Mouse (Mus musculus) heart, adult 18-20 months (tissue): ENCODE measurements around the gene Fgfr1op. TPM values are rescaled to one million over a fixed set of nuclear protein-coding genes. Genes with fewer than 3 reads are reported as not detected.
"Not testable (repeated sequence)": the region's sequence is repeated elsewhere in the genome, so short reads cannot be mapped to it uniquely, and the experiment has no call there.

Experiments used
- DNase-seq, 2 experiments: peaks; one replicate each; pipeline ENCODE4 v3.0.0; 2021 to 2022; ENCODE audit warnings: mixed read lengths in 1 of 2
- long read RNA-seq, 2 experiments: library from polyadenylated mRNA; stranded (forward); transcript quantifications; one replicate each; pipeline ENCODE4 v2.0.0; 2021
- total RNA-seq, 2 experiments: library from RNA; stranded (reverse); gene quantifications; 2 replicates each; pipeline ENCODE4 v1.2.3; 2021

Fgfr1op gene
- total RNA-seq, result 10 to 100 TPM; 19.3 to 22.1 TPM
- long read RNA-seq, experiment 1, transcript Fgfr1op-201 (12 exons, 3,077 nt), result major isoform, 47 of 64 reads
- long read RNA-seq, experiment 1, transcript Fgfr1op-202 (13 exons, 3,505 nt), result minor isoform, 8 of 64 reads
- long read RNA-seq, experiment 1, partial matches to known transcripts, result 3 of 64 reads
- long read RNA-seq, experiment 1, other reads (novel, unspliced or antisense), result 6 of 64 reads
- long read RNA-seq, experiment 2, transcript Fgfr1op-201 (12 exons, 3,077 nt), result major isoform, 14 of 20 reads
- long read RNA-seq, experiment 2, partial matches to known transcripts, result 0 of 20 reads
- long read RNA-seq, experiment 2, other reads (novel, unspliced or antisense), result 2 of 20 reads

DNA sequence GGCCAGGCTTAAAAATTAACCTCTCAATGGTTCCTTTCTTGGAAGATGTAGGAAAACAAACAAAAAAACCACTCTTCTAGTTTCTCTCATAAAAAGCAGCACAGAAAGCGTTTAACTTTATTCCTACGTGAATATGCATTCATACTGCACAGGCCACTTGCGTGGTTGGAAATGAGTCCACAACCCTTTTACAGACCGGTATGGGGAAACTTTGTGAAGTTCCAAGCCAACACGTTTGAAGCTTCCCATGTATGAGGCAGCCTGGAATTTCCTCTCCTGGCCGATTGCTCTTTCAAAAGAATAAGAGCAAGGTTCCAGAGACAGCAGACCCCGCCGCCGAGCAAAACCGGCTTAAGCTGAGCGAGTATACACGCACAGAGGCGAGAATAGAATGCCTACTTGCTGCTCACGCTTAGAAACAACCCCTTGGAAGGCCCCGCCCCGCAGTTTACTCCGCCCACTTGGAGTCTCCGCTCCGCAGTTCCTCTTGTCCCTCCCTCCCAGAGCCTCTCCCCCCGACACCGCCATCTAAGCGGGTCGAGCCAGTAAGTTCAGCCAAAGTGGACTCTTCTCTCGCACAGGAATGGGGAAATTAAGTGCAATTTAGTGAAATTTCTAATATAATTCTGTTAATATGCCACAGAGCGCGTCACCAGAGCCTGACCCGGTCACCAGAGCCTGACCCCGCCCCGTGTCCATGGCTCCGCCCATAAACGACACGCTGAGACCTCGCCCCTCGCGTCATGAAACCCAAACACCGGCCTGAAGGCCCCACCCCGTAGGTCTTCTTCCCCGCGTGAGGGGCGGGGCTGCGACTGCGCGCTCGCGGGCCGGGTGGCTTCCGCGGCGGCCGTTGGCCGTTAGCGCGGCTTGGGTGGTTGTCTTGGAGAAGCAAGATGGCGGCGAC is at the start of gene Fgfr1op:
Gene Fgfr1op (plus strand): TSS at position 801 of the 907 bp plus-strand sequence.
- peak; percentile 72 to 91 for DNase-seq

DNA sequence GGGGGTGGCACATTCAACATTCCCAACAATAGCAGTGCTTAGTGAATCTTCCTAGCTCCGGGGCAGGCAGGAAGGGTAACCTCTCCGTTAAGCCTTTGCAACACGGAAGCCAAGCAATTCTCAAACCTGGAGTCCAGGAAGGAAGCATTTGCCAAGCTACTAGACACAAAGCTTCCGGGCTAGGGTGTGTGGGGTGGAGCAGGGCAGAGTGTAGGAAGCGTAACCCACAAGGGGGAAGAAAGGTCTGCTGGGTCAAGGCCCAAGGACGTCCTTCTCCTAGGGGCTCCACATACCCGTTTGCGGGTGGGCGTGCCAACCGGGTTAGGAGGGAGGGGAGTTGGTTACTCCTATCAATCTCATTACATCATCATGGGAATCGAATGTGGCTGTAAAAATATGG is 48.9 kb upstream of the Fgfr1op start:
- not testable (repeated sequence) for DNase-seq

DNA sequence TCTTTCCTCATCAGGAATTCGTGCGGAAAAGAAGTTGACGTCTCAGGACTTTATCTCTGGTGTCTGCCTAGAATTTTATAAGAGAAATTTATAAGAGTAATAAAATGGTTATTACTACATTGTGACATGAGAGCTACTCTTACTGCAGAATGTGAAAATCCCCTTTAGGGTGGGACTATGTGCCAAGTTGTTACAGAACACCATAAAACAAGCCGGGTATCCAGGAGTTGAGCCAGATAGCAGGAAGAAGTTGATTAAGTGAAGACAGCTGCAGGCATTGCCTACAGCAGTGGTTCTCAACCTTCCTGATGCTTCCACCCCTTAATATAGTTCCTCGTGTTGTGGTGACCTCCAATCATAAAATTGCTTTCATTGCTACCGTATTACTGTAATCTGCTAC is 48.4 kb upstream of the Fgfr1op start:
- DNase-seq, result not testable (repeated sequence)

DNA sequence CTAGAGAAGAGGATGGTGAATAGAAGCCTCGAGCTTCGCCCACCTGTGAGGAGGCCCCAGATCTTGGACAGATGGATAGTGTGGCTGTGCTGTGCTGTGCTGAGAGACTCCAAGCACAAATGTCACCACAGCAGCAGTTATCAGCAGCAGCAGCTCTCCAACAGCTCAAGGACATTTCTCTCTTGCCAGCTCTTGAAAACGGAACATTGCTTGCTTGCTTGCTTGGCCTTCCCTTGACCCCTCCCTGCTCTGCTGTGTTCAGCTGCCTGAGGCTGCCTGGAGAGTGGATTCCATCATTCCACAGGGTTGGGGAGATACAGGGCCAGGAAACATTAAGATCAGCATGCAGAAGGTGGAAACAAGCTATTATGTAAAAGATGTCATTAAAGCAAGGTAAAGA is 42.3 kb upstream of the Fgfr1op start:
- not testable (repeated sequence) for DNase-seq

DNA sequence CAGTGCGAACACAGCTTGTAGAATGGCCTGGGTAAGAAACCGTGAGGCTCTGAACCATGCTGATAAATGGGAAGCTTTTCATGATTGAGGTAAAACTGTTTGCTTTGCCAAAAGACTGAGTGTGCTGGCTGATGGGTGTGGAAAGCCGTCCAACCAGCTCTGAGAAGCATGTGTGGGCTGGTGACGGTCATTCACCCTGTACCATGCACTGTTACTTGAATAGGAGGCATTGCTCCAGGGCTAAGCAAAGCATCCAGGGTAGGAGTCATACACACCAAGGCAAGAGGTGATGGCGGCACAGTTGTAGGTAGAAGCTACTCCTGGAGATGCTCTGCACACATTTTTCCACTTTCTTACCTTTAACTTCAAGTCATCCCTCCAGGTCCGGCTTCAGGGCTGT is 40.7 kb upstream of the Fgfr1op start:
- DNase-seq, result not testable (repeated sequence)

DNA sequence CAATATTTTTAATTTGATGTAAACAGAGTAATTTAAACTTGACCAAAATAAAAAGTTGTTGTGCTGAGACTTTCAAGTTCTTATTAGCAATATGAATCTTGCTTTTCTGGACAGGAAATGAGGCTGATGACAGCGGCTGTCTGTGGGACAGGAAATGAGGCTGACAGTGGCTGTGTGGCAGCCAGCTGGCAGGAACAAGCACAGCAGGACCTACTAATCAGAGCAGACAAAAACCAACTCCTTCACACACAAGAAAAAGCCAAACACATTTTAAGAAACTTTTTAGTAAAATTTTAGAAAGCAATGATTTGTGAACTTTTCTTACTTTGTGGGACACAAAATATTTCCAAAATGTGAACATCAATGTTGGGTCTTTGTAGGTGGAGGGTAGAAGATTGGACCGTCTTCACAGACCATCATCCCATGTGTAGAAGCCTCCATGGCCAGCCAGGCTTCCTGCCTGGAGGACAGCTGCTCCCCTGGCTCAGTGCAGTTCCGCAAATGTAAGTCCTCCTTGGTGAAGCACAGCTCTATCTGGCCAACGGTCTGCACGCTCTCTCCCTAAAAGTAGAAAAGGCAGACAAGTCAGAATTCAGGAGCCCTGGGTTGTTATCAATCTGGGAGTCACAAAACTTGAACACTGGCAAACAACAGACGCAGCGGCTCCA is 36.8 kb upstream of the Fgfr1op start:
- not testable (repeated sequence) for DNase-seq

DNA sequence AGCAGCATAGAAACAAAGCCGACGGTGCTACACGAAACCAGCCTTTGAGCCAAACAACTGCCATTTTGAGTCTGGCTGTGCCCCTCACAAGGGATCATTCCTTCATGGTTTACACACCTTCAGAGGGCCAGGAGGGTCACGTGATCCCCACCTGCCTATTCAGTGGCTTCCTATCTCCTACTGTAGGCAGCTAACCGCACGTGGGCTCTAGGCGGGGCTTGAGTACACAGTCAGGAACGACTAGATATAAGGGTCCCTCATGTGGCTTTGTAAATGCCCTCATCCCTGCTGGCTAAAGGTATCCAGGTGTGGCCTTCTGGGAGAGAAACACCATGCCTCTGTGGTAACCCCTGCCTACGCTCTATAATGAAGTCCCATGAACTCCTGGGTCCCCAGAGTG is 35.7 kb upstream of the Fgfr1op start:
- not testable (repeated sequence) for DNase-seq

DNA sequence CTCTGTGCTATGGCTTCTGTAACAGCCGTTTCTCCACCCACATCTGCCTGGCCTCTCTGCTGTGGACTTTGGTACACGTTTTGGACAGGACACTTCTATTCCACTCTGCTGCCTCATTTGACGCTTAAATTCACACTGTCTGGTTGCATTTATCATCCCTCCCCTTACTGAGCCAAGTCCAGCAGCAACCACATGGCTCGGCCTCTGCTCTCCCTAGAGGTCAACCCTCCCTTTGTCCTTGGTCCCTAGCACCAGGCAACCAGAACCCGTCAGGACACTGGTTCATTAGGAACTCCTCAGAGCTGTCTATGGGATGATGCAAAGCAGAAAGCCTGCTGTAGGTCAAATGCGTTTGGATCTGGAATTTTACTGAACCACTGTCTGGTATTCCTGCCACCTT is 34.5 kb upstream of the Fgfr1op start:
- not testable (repeated sequence) for DNase-seq

DNA sequence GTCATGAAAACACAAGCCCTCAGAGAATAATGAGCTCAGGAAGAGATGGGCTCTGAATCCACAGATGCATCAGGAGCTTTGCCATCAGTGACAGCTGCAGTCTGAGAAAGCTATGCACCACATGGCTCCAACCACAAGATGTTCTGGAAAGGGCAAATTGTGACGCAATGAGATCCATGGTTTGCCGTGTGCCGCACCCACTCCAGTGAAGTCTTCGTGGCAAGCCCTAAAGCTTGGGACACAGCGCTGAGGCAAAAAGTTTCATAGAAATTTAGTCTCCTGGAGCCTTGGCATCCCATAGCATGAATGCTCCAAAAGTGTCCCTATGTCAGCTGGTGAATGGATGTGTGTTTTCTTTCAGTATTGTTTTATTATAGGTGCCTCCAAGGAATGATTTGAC is 27.2 kb upstream of the Fgfr1op start:
- DNase-seq, result not testable (repeated sequence)

DNA sequence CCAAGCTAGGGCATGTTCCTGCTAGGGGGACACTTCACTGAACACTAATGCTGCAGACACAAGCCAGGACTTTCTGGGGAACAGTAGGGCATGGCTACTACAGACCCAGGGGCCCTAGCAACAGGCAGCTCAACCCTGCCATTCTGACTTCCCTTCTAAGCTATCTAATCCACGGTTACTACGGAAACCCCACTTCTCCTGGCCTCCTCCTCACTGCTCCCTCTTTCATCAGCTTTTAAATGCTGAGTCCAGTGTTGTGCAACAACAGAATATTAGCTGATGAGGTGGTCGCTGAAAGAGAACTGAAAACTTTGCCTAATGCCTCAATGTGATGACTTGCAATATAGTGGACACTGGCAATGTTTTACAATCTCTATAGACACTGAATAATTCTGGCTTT is 25.1 kb upstream of the Fgfr1op start:
- peak in 1 of 2 experiments; percentile 31 for DNase-seq

DNA sequence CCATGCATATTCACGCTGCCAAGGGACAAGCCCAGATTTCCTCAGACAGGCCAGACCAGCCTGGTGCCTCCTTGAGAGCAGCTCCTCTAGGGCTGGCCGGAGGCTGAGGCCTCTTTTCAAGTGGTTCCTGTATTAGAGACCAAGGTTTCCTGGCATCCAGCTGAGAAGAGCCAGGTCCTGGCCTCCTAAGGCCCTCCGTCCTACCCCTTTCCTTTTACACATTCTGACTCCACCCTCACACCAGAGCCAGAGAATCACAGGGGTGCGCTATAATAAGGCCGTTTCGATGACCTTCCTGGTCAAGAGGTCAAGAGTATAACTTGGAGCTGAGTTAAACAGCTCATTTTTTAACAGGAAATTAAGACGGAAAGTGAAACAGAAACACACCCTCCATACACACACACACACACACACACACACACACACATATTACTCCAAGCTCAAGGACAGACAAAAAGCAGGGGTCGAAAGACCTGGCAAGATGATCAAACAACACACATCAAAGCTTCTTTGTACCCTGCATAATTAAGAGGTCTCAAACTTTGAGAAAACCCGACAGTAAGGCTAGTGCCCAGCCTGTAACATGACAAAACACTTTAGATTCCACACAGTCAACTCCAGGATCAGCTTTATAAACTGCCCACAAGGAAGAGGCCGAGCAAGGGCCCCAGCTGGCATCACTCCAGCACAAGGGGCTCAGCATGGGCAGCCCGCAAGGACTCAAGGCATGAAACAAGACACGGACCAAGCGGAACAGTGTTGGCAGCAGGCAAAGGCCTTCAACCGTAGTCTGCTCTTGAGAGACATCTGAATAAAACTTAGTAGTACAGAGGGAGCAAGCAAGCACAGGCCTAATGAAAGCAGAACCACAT is 21.3 kb upstream of the Fgfr1op start:
- peak; percentile 61 to 76 for DNase-seq

DNA sequence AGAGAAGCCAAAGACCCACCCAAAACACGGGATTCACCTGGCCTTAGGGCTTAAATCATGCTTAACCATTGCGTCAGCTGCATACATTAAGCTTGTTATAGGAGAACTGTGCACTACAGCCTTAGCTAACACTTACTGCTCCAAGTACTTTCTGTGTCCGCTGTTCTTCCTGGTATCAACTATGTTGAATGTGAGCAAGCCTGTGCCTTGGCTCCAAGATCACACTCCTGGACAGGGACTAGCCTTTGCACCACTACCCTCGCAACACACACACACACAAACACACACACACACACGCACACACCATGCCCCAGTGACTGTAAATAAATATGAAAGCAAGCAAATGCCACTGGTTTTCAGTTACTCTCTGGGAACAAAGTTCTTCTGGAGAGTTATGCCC is 18.4 kb upstream of the Fgfr1op start:
- peak in 1 of 2 experiments; percentile 33 for DNase-seq

DNA sequence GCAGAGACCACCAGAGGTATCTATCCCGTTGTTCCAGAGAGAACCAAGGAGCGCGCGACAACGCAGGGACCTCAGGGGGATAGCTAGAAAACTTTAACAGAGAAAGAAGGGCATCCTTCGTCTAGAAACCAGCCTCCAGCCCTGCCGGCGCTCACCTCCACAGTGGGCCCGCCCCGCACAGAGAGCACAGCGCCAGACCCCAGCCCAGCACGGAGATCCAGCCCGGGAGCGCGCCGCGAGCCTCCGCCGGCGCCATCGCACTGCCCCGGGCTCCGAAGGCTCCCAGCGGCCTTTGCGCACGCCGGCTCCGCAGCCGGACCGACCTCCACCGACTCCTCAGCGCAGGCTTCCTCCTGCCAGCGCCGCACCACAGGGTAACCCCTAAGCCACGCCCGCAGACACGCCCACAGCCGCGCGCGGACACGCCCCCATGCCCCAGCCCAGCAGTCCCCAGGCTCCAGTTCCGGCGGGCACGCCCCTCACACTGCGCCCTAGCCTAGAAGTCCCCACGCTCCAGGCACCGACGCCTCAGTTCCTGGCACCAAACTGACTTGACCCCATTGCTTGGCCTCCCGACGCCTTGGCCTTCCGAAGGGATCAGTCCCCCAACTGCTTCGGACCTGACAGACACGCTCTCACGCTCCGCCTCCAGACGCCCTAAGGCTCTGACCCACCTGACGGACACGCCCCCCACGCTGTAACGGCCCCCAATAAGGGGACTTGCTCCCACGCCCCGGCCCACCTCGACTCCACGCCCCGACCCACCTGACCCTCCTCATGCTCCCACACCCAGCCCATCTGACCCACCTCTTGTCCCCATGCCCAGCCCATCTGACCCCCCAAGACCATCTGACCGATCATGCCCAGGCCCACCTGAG is 17.6 kb upstream of the Fgfr1op start, which contains the start of the genes Gm49673 and Rnaset2a:
Gene Gm49673 (minus strand): TSS at position 350 of the 878 bp plus-strand sequence.
Gene Rnaset2a (minus strand): TSS at position 659 of the 878 bp plus-strand sequence.
- DNase-seq, result peak; percentile 48 to 59

DNA sequence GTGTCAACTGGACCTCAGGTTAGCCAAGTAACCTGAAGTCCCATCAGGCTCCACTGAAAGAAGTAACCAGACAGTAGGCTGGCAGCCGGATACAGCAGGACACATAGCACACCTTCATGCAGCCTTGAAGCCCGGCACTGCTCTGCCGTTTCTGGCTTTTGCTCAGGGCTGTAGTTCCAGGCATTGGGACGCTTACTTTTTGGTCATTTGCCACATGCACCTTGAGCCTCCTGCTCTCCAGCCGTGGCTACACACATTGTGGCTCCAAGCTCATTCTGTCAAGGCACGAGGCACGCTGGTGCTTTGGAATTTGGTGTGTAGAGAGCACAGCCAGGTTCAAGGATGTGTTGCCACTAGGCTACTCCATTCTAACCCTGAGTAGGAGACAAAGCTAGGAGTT is 10.3 kb upstream of the Fgfr1op start:
- not testable (repeated sequence) for DNase-seq

DNA sequence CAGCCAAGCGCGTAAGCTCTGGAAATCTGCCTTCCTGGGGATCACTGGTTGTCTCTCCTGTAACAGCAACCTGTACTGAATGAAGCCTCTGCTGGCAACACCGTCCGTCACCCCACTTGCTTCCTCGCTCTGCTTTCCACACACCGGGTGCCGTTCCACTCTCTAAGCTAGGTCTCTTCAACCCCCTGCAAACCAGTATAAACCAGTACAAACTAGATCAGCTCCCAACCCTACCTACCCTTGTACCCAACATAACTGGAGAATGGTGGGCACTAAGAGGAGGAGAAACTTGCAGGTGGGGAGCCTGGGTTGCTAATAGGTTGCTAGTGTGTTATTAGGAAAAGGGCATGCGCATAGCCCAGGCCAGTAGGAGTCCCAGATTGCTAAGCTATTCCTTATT is 9.3 kb upstream of the Fgfr1op start:
- DNase-seq, result not testable (repeated sequence)

DNA sequence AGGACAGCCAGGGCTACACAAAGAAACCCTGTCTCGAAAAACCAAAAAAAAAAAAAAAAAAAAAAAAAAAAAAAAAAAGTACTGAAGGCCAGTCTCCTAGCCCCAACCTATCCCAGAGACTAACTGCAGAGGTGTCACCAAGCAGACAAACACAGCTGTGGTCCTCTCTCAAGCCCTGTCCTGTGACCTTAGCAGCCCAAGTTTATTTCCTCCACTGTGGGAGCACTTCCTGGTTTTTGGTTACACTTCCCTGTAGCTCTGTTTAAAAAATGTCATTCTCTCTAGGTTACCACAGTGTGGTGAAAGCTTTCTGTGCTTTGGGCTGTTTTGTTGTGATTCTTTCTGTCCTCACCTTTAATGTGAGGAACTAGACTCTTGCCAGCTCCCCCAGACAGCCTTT is 6.7 kb upstream of the Fgfr1op start:
- not testable (repeated sequence) for DNase-seq

DNA sequence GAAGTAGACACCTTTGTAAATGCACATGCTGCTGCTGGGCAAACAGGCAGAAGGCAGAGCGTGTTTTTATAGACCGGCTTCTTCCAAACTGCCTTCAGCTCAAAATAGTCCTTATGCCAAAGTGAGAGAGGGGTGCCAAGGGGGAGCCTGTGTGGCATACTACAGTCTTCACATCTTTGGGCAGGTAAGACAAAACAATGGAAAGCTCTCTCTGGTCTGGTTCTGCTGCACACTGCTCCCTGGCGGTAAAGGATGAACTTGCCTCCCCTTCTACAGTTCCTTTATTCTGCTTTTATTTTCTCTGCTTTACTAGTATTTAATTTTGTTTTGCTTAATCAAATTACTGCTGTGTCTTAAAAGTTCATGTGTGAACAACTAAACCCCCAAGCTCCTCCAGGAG is 4.3 kb upstream of the Fgfr1op start:
- peak; percentile 28 to 54 for DNase-seq

DNA sequence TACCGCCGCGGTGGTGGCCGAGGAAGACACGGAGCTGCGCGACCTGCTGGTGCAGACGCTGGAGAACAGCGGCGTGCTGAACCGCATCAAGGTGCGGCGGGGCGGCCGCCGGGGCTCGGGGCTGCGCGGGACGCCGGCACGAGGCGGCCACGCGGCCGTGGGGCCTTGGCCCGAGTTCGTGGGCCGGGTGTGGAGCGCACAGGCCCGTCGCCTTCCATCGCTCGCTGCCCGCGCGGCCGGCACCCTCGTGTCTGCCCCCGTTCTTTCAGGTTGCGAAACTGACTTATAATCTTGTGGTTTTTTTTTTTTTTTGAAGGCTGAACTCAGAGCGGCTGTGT is 276 bp downstream of the Fgfr1op start:
- DNase-seq, result peak; percentile 43 to 57

DNA sequence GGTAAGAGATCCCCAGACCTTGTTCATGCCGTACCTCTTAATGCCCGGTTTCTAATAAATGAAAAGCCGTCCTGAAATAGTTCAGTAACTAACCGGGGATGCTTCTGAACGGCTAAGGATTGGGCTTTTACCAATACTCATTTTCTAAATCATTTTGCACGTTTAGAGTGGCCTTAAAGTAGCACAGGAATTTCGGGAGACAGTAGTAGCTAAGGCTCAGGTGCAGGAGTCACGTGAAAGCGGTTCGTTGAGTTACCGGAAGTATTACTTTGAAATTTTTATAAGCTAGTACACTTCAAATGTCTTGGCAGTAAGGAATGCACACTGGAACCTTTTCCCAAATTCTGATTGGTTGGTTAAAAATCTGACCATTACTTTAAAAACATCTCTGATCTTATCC is 676 bp downstream of the Fgfr1op start:
- not testable (repeated sequence) for DNase-seq

DNA sequence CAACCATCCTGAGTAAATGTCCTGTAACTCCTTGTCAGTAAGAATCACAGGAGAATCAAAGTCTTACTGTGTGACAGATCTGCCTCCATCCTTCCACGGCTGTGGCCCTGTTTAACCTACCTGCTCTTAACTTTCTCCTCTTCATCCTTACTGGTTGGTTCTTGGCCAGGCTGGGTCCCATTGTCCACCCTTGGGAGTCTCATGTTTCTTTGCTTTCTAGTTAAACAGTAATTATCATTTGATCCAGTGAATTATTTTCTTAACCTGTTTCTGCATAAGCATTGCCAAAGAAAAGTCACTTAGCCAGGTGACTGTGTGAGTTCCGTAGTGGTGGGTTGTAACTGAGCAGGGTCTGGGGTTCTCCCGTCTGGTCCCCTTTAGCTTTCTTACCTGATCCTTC is 1.2 kb downstream of the Fgfr1op start:
- not testable (repeated sequence) for DNase-seq
